Mouse (Mus musculus) heart, adult 2 months (tissue): ENCODE data around the gene Cend1. TPM values are rescaled to one million over a fixed set of nuclear protein-coding genes. Genes with fewer than 3 reads are reported as not detected.
A peak's percentile ranks its signal among the peaks of the same experiment; 100 is the strongest.

Experiments used
- DNase-seq, 2 experiments: peaks; one replicate each; pipeline ENCODE4 v3.0.0; 2021
- H3K27ac ChIP-seq: fragments of 200-600 bp; 2 replicates; pipeline ENCODE4 v1.8.1; 2022
- H3K27me3 ChIP-seq: fragments of 200-500 bp; 2 replicates; pipeline ENCODE4 v1.6.1; 2012; ENCODE audit warnings: mild to moderate bottlenecking, low read length, inconsistent platforms, mixed read lengths; ENCODE audit not compliant: control insufficient read depth, insufficient read depth
- H3K36me3 ChIP-seq: fragments of 200-500 bp; 2 replicates; pipeline ENCODE4 v1.6.1; 2012; ENCODE audit warnings: low read length, inconsistent platforms; ENCODE audit not compliant: control insufficient read depth, insufficient read depth
- H3K4me1 ChIP-seq: fragments of 200-500 bp; 2 replicates; pipeline ENCODE4 v1.6.1; 2011; ENCODE audit warnings: low read length; ENCODE audit not compliant: control insufficient read depth, insufficient read depth
- H3K4me3 ChIP-seq: fragments of 200-600 bp; 2 replicates; pipeline ENCODE4 v1.8.1; 2022
- H3K79me2 ChIP-seq: fragments of 200-500 bp; replicated peaks from 2 replicates; pipeline ENCODE4 v1.6.1; 2012; ENCODE audit warnings: mild to moderate bottlenecking, inconsistent platforms, low read length, moderate library complexity, mixed read lengths; ENCODE audit not compliant: control insufficient read depth, insufficient read depth
- H3K9ac ChIP-seq: fragments of 200-500 bp; 2 replicates; pipeline ENCODE4 v1.6.1; 2012; ENCODE audit warnings: low read depth, mild to moderate bottlenecking, control low read depth, inconsistent platforms, low read length, mixed read lengths
- CTCF ChIP-seq: fragments of 200-600 bp; IDR thresholded peaks from 2 replicates; pipeline ENCODE4 v1.8.1; 2022; ENCODE audit warnings: antibody characterized with exemption, mild to moderate bottlenecking, moderate library complexity
- EP300 ChIP-seq: fragments of 200-500 bp; IDR thresholded peaks from 2 replicates; pipeline ENCODE4 v1.6.1; 2011; ENCODE audit warnings: low read depth, low read length, control low read depth; ENCODE audit not compliant: insufficient read depth
- POLR2A ChIP-seq: fragments of 200-500 bp; IDR thresholded peaks from 2 replicates; pipeline ENCODE4 v1.6.1; 2011; ENCODE audit warnings: mild to moderate bottlenecking, low read depth, low read length, control low read depth; ENCODE audit not compliant: insufficient read depth
- WGBS: fragments of 180-500 bp; shearing (Covaris S2); methylation state at CpG from one replicate; pipeline ENCODE4 v1.1.7; 2018; 5-methylcytosine and 5-hydroxymethylcytosine counted together
- intact Hi-C: fragments of 180-260 bp; cut with DNase I; formaldehyde crosslinking; loops from one replicate; pipeline ENCODE4 v1.15.1; 2025
- long read RNA-seq: library from polyadenylated mRNA; stranded (forward); transcript quantifications from one replicate; pipeline ENCODE4 v2.0.0, GENCODE M21; 2021
- polyA plus RNA-seq: library from polyadenylated mRNA; depleted of rRNA; stranded (reverse); fragments of >200 nt; gene quantifications from 2 replicates; pipeline ENCODE4 v1.2.3, GENCODE M21; 2012; rRNA removed
- total RNA-seq, 2 experiments: library from RNA; stranded (reverse); gene quantifications; 2 replicates each; pipeline ENCODE4 v1.2.3; 2021

Gene Cend1
- total RNA-seq (1 to 10 TPM; 1.0 to 1.4 TPM), polyA plus RNA-seq (1.8 and 2.6 TPM in 2 replicates)
- long read RNA-seq, partial matches to known transcripts = 0 of 2 reads
- long read RNA-seq, other reads (novel, unspliced or antisense) = 0 of 2 reads

DNA sequence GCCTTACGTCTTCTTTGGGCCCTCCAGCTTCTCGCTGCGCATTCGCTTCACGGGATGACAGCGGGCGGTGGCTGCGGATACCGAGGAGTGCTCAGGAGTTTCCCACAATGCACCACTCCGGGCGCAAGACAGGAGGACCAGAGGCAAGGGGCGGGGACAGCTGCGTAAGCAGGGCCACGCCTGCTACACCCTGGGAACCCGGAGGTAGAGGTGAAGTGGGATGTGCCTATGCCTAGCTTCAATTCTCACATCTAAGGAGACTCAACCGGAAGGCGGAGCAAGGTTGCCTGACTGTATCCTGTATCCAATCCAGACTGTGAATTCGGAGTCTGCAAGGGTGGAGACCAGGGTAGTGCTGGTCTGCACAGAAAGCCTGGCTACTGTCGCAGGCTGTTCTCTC lies at the start of gene Cend1:
Cend1 (minus strand) TSS at position 182 of the 400 bp plus-strand sequence.
- Histone ChIP-seq H3K36me3 (no peaks in the 10 kb centered on the region), H3K4me3 (peak within 1 kb of the TSS; percentile 16; the same call in 1 of the 2 replicates), H3K27me3 (no peaks in the 10 kb centered on the region), H3K79me2 (no peaks in the 10 kb centered on the region), H3K4me1 (peaks cover 2% of the 10 kb centered on the region; the same call in 1 of the 2 replicates), H3K27ac (no peak within 1 kb of the TSS; the same call in 1 of the 2 replicates), H3K9ac (no peak within 1 kb of the TSS)
- peak; percentile 68 to 71 for DNase-seq
- 9% methylated on average over 19 of the region's 19 CpGs for WGBS
- TF ChIP-seq CTCF (no peak), EP300 (no peak), POLR2A (no peak)
- intact Hi-C loops = no loop called here

DNA sequence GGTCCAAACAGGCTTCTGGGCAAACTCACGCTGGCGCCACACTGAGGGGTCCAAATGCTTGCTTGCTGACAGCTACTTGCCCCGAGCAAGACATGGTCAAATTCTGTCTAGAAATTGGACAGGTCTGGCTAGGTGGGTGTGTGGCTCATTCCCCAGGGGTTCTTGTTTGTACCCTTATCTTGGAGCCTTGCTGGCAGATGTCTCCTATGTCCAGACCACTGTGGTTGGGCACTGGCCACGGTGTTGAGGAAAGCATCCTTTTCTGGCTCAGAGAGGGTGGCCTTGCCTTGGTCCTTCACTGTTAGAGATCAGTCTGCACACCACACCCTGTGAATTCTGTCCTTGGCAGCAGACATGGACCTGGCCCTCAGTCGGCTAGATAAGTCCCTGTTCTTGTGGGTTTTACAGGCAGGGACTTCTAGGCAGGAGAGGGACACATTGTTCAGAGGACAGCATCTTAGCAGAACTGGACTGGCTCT lies 49.0 kb upstream of the Cend1 start:
- Histone ChIP-seq H3K4me1 (peaks cover 28% of the 10 kb centered on the region), H3K27ac (peak overlapping the region; percentile 91)

DNA sequence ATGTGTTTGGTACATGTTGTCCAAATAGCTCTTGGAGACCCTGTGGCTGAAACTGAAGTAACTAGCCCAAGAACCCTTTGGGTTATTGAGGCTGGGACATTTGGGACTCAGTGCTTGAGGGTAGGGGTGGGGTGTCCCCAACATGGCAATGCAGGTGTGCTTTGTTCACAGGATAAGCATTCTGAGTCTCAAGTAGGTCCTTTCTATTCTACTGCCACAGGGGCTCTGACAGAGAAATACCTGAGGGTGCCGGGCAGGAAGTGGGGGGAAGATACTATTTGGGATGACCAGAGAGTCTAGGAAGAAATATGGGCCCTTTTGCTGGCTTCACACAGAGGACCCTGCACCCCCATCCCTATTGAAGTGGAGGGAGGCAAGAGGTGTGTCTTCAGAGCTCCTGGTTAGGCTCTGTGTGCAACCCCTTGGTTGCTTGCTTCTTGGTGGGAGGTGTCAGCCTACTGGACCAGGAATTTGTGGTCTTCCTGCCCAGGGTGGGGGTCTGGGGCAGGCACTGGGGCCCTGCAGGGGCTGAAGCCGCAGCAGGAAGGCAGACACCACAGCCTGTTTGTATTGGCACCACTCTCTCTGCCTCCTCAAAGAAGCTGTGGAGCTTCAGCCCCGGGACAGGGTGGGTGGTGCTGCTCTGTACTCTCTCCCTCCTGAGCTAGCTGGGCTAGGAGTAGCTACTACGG lies 48.4 kb upstream of the Cend1 start:
- peaks cover 27% of the 10 kb centered on the region for H3K4me1 ChIP-seq
- WGBS = 38% methylated on average over 4 of the region's 4 CpGs
- peak overlapping the region; percentile 11; the same call in 1 of the 2 replicates for H3K4me3 ChIP-seq
- no peak for TF ChIP-seq POLR2A
- no peak for TF ChIP-seq EP300
- no peak for TF ChIP-seq CTCF
- no peak for DNase-seq
- peak overlapping the region; percentile 91 for H3K27ac ChIP-seq
- intact Hi-C loops = no loop called here
- H3K79me2 ChIP-seq = peaks cover 2% of the 10 kb centered on the region; the same call in 1 of the 2 replicates
- peak overlapping the region; percentile 81 for H3K9ac ChIP-seq
- H3K36me3 ChIP-seq = no peaks in the 10 kb centered on the region
- no peaks in the 10 kb centered on the region for H3K27me3 ChIP-seq

More for the DNA sequence above, 49.0 kb upstream of the Cend1 start:
- Histone ChIP-seq H3K9ac (peak overlapping the region; percentile 26; the same call in 1 of the 2 replicates), H3K4me3 (no peak overlapping the region), H3K36me3 (no peaks in the 10 kb centered on the region), H3K79me2 (peaks cover 2% of the 10 kb centered on the region; the same call in 1 of the 2 replicates), H3K27me3 (no peaks in the 10 kb centered on the region)
- WGBS = 43% methylated on average over 5 of the region's 5 CpGs
- no peak for TF ChIP-seq CTCF
- no peak for TF ChIP-seq POLR2A
- no peak for TF ChIP-seq EP300
- peak in 1 of 2 experiments; percentile 44 for DNase-seq
- intact Hi-C loops = no loop called here

DNA sequence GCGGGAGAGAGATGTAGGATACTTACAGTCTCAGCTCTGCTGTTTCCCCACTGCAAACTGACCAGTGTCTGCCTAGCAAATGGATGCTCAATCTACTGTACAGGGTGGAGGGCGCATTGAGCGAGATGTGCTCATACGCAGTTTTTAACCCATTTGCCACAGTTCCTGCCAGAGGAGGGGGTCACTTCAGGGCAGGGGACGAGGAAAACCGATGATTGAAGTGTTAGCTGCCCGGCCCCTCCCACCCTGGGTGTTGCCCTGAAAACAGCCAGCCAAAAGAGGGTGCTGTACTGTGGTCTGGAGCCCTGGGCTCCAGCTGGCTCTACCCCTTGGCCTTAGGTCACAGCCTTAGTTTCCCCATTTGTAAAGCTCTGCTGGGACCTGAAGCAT lies 47.7 kb upstream of the Cend1 start:
- WGBS = 11% methylated on average over 7 of the region's 7 CpGs
- Histone ChIP-seq H3K27ac (peak overlapping the region; percentile 91), H3K4me3 (peak overlapping the region; percentile 95), H3K79me2 (no peaks in the 10 kb centered on the region; the same call in 1 of the 2 replicates), H3K9ac (peak overlapping the region; percentile 81), H3K36me3 (no peaks in the 10 kb centered on the region), H3K27me3 (no peaks in the 10 kb centered on the region), H3K4me1 (peaks cover 23% of the 10 kb centered on the region)
- no peak for DNase-seq
- intact Hi-C loops = no loop called here
- no peak for TF ChIP-seq POLR2A
- no peak for TF ChIP-seq EP300
- peak; percentile 24; the same call in 1 of the 2 replicates for TF ChIP-seq CTCF

DNA sequence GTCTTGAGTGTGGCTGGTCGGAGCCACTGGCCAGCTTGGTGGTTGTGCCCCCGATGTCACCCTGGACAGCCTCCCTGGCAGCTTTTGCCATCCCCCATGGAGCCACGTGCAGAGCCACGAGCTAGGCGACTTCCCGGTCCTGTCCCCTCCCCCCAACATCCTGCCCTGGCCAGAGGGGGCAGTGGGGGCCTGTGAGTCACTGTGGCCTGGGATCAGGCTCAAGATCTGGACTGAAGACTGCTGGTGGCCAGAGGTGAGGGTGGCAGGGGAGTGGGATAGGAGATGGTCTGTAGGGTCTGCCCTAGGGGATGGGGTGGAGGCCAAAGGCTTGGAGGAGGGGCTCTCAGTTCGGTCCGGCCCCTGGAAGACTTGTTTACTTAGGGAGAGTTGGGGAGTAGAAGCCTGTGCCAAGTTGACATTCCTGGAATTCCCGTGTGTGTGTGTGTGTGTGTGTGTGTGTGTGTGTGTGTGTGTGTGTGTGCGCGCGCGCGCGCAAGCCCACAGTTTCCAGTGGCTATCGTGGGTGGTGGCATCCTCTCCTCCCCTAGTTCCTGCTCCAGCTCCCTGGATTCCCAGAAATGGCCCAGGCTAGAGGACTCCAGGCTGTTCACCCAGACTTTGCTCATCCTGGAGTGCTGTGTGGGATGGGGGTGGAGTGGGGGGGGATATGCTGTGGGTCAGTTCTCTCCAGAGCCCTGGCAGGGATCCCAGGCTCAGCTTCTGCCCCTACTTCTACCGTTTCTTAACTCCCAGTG lies 47.1 kb upstream of the Cend1 start:
- peak; percentile 86; the same call in 1 of the 2 replicates for TF ChIP-seq EP300
- TF ChIP-seq CTCF = peak; percentile 53
- peak; percentile 71 for TF ChIP-seq POLR2A
- intact Hi-C loops = no loop called here
- Histone ChIP-seq H3K4me1 (peaks cover 23% of the 10 kb centered on the region), H3K4me3 (peak overlapping the region; percentile 95), H3K27me3 (no peaks in the 10 kb centered on the region), H3K9ac (peak overlapping the region; percentile 81), H3K36me3 (no peaks in the 10 kb centered on the region), H3K27ac (peak overlapping the region; percentile 91), H3K79me2 (no peaks in the 10 kb centered on the region; the same call in 1 of the 2 replicates)
- 0% methylated on average over 12 of the region's 17 CpGs for WGBS
- DNase-seq = peak; percentile 90 to 91
